Mouse (Mus musculus): ENCODE measurements around the gene Mblac2.

- no peak for TF ChIP-seq TCF12 (IDR thresholded peaks at IDR 0.05; ENCODE audit: insufficient read depth, poor library complexity, severe bottlenecking)
- no peak for TF ChIP-seq POLR2A (IDR thresholded peaks at IDR 0.05; ENCODE audit: insufficient read length, low read depth)
- no peak for TF ChIP-seq USF1 (IDR thresholded peaks at IDR 0.05; ENCODE audit: low read depth)
- no peak for TF ChIP-seq E2F4 (IDR thresholded peaks at IDR 0.05; ENCODE audit: insufficient read depth)
- TF ChIP-seq MYOG (IDR thresholded peaks at IDR 0.05; ENCODE audit: control insufficient read depth in 1 of 3, insufficient read depth in 1 of 3, insufficient read length in 2 of 3, low read depth in 2 of 3): no peak
- no peak for TF ChIP-seq CEBPB (IDR thresholded peaks at IDR 0.05; ENCODE audit: insufficient read depth, poor library complexity, severe bottlenecking)
- no peak for TF ChIP-seq MAX (IDR thresholded peaks at IDR 0.05; ENCODE audit: low read depth)
- TF ChIP-seq MYOD1 (IDR thresholded peaks at IDR 0.05; ENCODE audit: control insufficient read depth in 1 of 3, insufficient read length in 2 of 3, low read depth in 2 of 3): no peak
- TF ChIP-seq TCF3 (IDR thresholded peaks at IDR 0.05; ENCODE audit: insufficient read length, low read depth): no peak
Measured at GRCm38 (mm10) chr13:81767038-81767659, 56.0 kb downstream of the Mblac2 start.
